Mouse (Mus musculus): ENCODE results near the gene Spsb2.

DNA sequence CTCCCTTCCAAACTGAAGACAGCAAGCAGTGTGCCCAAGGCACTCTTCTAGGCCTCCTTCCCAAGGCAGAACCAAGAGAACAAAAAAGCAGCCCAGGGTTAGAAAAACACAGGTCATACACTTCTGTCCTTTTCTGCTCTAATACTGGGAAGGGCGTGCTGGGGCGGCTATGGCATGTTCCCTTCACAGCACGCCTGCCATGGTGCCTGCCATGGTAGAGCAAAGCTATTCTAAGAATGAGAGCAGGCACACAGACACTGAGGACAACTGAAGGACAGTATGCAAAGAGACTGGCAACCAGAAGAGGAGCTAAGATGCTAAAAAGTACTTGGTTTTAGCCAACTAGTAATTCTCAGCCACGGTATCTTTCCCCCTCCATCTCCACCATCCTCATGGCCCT, 13.6 kb downstream of the Spsb2 start:
- TF ChIP-seq POLR2A (IDR thresholded peaks at IDR 0.05; ENCODE audit: borderline replicate concordance, control insufficient read depth, low read depth, low read length) (no peak), CTCF (IDR thresholded peaks at IDR 0.05; ENCODE audit: control insufficient read depth, insufficient read depth, low read length) (no peak)
